Comparison of ENCODE assay signal across 10 mouse cellular contexts in the genomic region with DNA sequence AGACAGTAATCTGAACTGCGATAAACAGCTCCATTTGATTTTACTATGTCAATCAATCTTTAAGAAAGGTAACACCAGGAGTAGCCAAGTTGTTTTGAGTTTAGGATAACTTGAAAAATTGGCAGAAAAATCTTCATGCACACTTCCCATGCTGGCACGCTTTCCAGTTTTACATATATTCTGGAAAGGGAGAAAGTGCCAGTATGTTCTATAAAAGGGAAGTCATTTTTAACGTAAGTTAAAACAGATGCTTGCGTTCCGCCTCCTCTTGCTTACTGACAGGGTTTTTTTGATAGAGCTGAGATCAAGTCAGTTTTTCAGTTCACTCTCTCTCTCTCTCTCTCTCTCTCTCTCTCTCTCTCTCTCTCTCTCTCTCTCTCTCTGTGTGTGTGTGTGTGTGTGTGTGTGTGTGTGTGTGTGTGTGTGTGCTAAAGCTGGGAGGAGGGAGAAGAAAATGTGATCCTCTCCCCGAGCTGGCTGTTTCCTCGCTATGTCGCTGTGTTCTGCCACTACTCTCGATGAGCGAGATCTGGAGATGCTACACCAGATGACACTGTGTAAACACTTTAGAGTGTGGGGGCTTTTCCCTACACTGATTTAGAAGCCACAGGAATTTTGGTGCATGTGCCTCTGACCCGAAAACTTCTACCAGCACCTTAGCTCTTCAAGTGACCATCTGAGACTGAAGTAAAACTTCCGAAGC.
DNase-seq lines count a peak whose midpoint lies in the region; ATAC-seq and TF ChIP-seq lines count a peak whose summit lies in the region.
"Had no signal": no experiment of that assay in that cellular context is flagged by ENCODE, and none has a peak within 500 bp of the region (broad histone marks: within the 10 kb centered on the region; RNA-seq: fewer than 3 reads in every experiment).

No protein-coding gene starts in this region.

- H3K4me3 ChIP-seq in kidney, postnatal 0 days (replicated peaks; ENCODE audit: low read depth, low read length), result 0 out of 2 replicates have a peak overlapping the region, but pooled peaks have one; percentile 3
- no peak overlapping the region for H3K4me3 ChIP-seq in forebrain, embryonic 16.5 days (replicated peaks; ENCODE audit: low read length)
- H3K4me3 ChIP-seq: hindbrain, embryonic 13.5 days had no signal

- H3K27ac ChIP-seq in kidney, postnatal 0 days, result no peak overlapping the region
- H3K27ac ChIP-seq in forebrain, embryonic 16.5 days (ENCODE audit: low read length), result peak overlapping the region; percentile 61; the same call in 1 of the 2 replicates
- H3K27ac ChIP-seq: hindbrain, embryonic 13.5 days had no signal

- H3K4me1 ChIP-seq in kidney, postnatal 0 days (replicated peaks; ENCODE audit: insufficient read depth, low read length), result no peaks in the 10 kb centered on the region
- no peaks in the 10 kb centered on the region; the same call in 1 of the 2 replicates for H3K4me1 ChIP-seq in forebrain, embryonic 16.5 days (replicated peaks; ENCODE audit: control insufficient read depth, insufficient read depth, low read length)
- H3K4me1 ChIP-seq: hindbrain, embryonic 13.5 days had no signal

- no peak overlapping the region for H3K9ac ChIP-seq in kidney, postnatal 0 days (ENCODE audit: low read depth, low read length)
- no peak overlapping the region for H3K9ac ChIP-seq in forebrain, embryonic 16.5 days (replicated peaks; ENCODE audit: low read depth, low read length)
- H3K9ac ChIP-seq: hindbrain, embryonic 13.5 days had no signal

- H3K36me3 ChIP-seq in kidney, postnatal 0 days (ENCODE audit: insufficient read depth, low read length), result no peaks in the 10 kb centered on the region
- H3K36me3 ChIP-seq in forebrain, embryonic 16.5 days (ENCODE audit: control insufficient read depth, insufficient read depth), result no peaks in the 10 kb centered on the region
- H3K36me3 ChIP-seq: hindbrain, embryonic 13.5 days had no signal

- no peak for TF ChIP-seq CTCF in kidney, postnatal 0 days (IDR thresholded peaks at IDR 0.05; ENCODE audit: low read depth)

- DNase-seq in embryo, embryonic 10.5 days (ENCODE audit: low spot score), result peak; percentile 15
- DNase-seq in embryo, embryonic 10 days (ENCODE audit: low spot score), result no peak
- no peak for DNase-seq in kidney, postnatal 0 days (ENCODE audit: low spot score)
- DNase-seq in kidney, postnatal 36 days, result no peak
- DNase-seq in right cerebral cortex, postnatal 14 days, result peak; percentile 9
- DNase-seq in gastrocnemius, postnatal 4 days (ENCODE audit: low spot score in 2 of 2), result no peak
- DNase-seq: lung, postnatal 4 days had no signal

- no peaks in the 10 kb centered on the region for H3K27me3 ChIP-seq in kidney, postnatal 0 days (ENCODE audit: insufficient read depth, low read length)
- H3K27me3 ChIP-seq in forebrain, embryonic 16.5 days (replicated peaks; ENCODE audit: control insufficient read depth, insufficient read depth, low read length), result no peaks in the 10 kb centered on the region
- H3K27me3 ChIP-seq: hindbrain, embryonic 13.5 days had no signal

- 32% methylated on average over 12 of the region's 12 CpGs for WGBS in kidney, postnatal 0 days
- 69% methylated on average over 12 of the region's 12 CpGs for WGBS in forebrain, embryonic 16.5 days

- ATAC-seq in kidney, postnatal 0 days (replicated peaks; ENCODE audit: low FRiP score, low read depth), result no peak
- peak; percentile 90 for ATAC-seq in forebrain, embryonic 16.5 days
- no peak for ATAC-seq in activated CD4-positive, CD25-positive, alpha-beta regulatory T cell, adult 4 months

- H3K4me2 ChIP-seq in kidney, postnatal 0 days (ENCODE audit: low read length), result peak overlapping the region; percentile 12
- peak overlapping the region; percentile 23; the same call in 1 of the 2 replicates for H3K4me2 ChIP-seq in forebrain, embryonic 16.5 days (ENCODE audit: low read length)
- H3K4me2 ChIP-seq: hindbrain, embryonic 13.5 days had no signal

- H3K9me3 ChIP-seq in kidney, postnatal 0 days (replicated peaks; ENCODE audit: low read length), result no peaks in the 10 kb centered on the region
- H3K9me3 ChIP-seq in forebrain, embryonic 16.5 days (ENCODE audit: control insufficient read depth, low read length), result no peaks in the 10 kb centered on the region
- H3K9me3 ChIP-seq: hindbrain, embryonic 13.5 days had no signal

Comparison
In these comparisons a context has a peak if more than half of its experiments do, and no peak if none do; other contexts are left out.
1. DNase-seq: peak in embryo, embryonic 10.5 days (single experiment) and right cerebral cortex, postnatal 14 days (single experiment); none in embryo, embryonic 10 days (single experiment), kidney, postnatal 0 days (single experiment), kidney, postnatal 36 days (0 of 2) and gastrocnemius, postnatal 4 days (0 of 2).